Mouse (Mus musculus) ES-Bruce4 (cell line): ENCODE measurements around the gene Cfap77.

Experiments used
- CTCF ChIP-seq: IDR thresholded peaks from one replicate; pipeline ENCODE4 v1.8.1; 2011; ENCODE audit warnings: low read depth, low read length
- EP300 ChIP-seq: IDR thresholded peaks from 2 replicates; pipeline ENCODE4 v1.6.1; 2011; ENCODE audit warnings: low read depth, low read length; ENCODE audit not compliant: insufficient read depth
- POLR2A ChIP-seq: IDR thresholded peaks from one replicate; pipeline ENCODE4 v1.8.1; 2011; ENCODE audit warnings: low read length; ENCODE audit not compliant: insufficient read depth

DNA sequence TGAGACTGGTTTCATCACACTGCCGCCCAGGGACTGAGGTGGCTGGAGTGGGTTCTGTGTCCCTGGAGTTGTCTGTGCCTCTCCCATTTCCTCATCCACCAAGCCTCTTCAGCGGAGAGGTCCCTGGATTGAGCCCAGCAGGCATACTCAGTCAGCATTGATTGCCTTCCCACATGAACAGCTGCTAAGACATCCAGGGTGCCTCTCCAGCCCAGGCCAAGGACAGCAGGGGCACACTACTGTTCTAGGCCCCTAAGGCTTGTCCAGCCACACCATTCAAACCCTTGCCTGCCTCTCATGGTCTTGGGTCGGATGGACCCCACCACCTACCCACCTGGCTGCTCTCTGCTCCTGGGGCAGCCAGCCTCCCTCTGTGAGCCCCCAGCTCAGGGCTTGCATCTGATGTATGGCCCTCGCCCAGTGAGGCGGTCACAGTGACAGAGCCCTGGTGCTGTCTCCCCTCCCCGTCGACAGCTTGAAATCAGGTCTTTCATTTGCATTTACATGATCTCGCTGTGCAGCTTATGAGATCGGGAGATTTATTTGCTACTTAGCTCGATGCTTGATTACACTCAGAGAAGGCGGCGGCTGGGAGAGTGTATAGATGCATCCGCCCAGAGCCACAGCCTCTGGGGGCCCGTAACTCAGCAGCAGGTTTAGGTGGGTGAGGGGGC, 57.6 kb downstream of the Cfap77 start:
- TF ChIP-seq POLR2A (no peak), CTCF (no peak), EP300 (no peak)
